Mouse (Mus musculus) adrenal gland, postnatal 14 days (tissue): ENCODE data around the gene Dpagt1. TPM values are rescaled to one million over a fixed set of nuclear protein-coding genes. Genes with fewer than 3 reads are reported as not detected.
"Not testable (repeated sequence)": the region's sequence is repeated elsewhere in the genome, so short reads cannot be mapped to it uniquely, and the experiment has no call there.

Source experiments
- DNase-seq: peaks from one replicate; pipeline ENCODE4 v3.0.0; 2021; ENCODE audit warnings: mixed read lengths
- total RNA-seq: library from RNA; stranded (reverse); gene quantifications from 2 replicates; pipeline ENCODE4 v1.2.3, GENCODE M21; 2021

The Dpagt1 gene
- total RNA-seq, 1 experiment from 2014 or later: 27.1 TPM

DNA sequence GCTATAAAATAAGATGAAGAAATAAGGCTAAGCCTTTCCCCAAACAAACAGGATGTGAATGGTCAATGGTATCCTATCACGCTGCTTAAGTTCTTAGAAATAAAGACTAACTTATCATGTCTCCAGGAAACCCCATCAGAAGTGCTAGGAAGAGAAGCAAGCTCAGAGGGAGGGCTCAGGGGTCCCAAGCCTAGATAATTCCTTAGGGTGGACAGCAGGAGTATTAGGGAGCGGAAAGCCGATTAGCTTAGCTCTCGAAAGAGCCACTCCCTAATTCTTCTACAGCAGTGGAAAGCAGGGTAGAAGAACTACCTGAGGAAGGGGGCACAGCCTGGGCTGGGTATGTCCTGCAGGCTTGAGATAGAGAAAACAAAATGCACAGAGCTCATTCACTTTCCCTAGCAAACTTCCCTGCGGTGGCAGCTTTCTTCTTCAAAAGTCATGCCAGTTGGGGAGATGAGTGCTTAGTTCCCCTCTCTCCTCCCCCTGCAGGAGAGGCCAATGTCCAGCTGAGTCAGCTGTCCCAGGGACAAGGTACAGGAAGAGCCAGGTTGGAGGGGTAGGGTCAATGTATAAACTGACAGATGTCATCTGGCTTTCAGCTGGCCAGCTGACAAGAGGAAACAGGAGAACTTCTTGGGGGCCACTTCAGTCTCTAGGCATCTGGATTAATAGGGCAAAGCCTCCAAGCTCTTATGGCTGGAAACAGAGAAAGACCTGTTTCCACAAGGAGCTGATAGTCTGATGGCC, 7.6 kb upstream of the Dpagt1 start:
- DNase-seq: peak; percentile 55

DNA sequence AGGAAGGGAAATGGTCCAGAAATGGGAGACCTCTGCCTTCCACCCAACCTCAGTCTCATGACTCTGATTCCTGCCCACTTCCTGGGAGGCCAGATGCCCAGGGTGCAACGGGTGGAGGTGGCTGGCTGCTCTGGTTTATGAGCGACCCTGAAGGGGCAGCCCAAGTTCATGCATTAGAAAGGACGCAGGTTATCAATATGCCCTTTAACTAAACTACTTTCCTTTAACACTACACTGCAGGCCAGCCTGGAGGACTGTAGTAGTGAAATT, 7.1 kb upstream of the Dpagt1 start:
- no peak for DNase-seq

DNA sequence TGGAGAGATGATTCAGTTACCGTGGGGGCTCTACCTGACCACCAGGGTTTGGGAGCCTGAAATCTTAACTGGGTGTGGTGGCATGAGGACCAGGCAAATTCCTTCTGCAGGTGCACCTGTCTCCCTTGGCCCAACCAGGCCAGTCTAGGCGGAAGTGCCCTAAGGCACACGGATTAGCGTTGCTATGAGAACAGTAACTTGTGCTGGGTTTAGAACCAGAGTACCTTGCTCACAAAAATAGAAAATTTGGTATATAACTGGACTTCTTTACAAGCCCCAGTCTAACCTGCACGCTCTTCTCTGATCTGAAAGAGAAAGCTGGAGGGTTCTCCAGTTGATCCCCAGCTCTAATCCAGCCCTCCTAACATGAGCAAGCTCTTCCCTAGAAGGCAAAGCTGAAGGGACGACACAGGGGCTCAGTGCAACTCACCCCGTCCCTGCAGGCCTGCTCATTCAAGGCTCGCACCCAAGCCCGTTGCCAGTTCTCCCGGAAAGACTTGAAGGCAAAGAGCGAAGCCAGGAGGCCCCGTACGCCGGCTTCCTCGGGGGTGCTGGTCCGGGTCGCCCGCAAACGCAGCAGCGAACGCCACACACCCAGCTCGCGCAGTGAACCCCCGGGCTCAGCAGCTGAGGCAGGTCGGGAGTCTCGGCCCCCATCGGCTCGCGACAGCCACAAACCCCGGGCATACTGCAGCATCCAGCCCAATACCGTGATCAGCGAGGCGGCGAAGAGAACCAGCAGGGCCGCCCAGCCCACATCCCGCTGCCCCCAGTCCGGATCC, 6.5 kb upstream of the Dpagt1 start:
- DNase-seq: peak; percentile 56

DNA sequence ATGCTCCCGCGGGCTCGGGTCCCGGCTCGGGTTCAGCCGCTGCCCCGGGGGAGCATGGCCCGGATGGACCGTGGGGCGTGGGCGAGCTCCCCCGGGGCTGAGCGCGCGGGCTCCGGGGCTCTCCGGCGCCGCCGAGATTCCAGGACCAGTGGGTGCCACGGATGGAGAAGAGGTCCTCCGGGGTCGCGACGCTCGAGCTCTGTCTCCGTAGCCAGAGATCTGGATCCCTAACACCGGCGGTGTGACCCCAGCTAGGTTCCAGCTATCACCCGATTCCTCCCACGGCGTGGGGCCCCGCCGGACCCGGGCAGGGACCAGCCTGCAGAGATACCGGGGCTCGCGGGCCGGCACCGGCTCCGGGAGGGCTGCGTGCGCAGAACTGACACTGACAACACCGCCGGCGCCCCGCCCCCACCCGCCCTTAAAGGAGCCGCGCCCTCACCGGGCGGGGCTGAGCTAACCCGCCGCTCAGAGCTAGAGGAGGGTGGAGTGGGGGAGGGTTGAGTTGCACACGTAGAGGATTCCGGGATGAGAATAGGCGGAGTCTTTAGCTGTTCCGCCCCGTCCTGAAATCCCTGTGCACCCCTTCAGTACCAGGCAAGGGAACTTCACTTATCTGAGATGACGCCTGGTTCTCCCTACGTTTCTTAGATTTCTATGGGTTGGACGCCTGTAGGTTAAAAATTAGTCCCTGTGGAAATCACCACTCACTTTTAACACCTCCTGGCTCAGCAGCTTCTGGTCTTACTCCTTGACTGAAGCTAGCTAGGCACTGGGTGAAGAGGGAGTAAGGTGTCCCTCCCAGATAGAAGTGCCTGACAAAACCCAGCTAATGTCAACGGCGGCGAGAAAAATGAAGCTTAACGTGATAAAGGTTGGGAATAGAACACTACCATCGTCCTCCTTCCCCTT, 5.7 kb upstream of the Dpagt1 start, which contains the start of gene C2cd2l:
Gene C2cd2l (minus strand): TSS at position 399 of the 912 bp plus-strand sequence.
- peak; percentile 95 for DNase-seq

DNA sequence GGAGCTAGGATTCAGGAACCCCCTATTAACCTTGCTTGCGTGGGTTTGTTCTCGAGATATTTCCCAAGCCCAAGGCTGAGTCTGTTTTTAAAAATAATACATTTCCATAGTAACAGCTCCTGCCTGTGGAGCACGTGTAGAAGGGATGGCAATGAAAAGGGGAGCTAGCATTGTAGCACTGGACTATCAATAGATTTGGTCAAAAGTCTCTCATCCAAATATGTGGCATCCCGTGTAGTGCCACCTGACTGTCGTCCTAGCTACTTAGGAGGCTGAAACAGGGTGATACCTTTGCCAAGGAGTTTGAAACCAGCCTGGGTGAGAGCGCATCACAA, 5.1 kb upstream of the Dpagt1 start:
- DNase-seq: no peak

DNA sequence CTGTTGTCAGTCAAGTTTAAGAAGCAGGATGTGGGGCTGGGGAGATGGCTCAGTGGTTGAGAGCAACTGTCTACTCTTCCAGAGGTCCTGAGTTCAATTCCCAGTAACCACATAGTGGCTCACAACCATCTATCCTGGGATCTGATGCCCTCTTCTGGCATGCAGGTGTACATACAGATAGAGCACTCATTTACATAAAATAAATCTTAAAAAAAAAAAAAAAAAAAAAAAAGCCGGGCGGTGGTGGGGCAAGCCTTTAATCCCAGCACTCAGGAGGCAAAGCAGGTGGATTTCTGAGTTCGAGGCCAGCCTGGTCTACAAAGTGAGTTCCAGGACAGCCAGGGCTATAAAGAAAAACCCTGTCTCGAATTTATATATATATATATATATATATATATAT, 2.2 kb upstream of the Dpagt1 start:
- DNase-seq: not testable (repeated sequence)

DNA sequence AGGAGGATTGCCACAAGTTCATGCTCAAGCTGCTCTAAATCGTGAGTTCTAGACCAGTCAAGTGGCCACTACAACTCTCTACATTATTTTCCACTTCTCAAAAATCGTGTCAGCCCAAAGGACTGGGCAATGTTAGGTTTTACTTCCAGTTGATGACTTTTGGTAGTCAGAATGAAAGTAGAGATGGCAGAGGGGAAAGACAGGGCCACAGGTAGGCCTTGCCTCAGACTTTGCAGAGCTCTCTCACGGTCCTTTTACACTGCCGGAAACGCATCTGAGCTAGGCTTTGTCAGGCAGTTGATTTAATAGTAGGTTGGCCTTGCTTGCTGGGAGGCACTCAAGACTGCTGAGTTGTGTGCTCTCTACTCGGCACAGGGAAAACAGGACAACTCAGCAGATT, 1.7 kb upstream of the Dpagt1 start:
- peak; percentile 62 for DNase-seq

DNA sequence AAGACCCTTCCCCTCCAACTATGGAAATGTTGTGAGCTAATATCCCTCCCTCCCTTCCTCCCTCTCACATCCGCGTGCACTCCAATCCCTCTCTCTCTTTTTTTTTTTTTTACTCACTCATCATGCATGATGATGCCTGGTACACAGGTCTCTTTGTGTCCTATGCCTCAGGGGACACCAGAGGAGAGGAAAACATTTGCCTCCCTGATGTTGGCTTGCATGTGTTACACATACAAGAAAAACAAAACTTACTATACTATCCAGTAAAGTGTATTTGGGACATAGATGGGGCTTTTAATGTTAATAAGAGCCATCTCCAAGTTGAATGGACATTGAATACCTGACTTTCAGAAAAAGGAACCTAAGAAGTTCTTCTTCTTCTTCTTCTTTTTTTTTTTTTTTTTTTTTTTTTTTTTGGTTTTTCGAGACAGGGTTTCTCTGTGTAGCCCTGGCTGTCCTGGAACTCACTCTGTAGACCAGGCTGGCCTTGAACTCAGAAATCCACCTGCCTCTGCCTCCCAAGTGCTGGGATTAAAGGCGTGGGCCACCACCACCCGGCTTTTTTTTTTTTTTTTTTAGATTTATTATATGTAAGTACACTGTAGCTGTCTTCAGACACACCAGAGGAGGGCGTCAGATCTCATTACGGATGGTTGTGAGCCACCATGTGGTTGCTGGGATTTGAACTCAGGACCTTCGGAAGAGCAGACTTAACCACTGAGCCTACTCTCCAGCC, 619 bp upstream of the Dpagt1 start:
- DNase-seq: not testable (repeated sequence)

DNA sequence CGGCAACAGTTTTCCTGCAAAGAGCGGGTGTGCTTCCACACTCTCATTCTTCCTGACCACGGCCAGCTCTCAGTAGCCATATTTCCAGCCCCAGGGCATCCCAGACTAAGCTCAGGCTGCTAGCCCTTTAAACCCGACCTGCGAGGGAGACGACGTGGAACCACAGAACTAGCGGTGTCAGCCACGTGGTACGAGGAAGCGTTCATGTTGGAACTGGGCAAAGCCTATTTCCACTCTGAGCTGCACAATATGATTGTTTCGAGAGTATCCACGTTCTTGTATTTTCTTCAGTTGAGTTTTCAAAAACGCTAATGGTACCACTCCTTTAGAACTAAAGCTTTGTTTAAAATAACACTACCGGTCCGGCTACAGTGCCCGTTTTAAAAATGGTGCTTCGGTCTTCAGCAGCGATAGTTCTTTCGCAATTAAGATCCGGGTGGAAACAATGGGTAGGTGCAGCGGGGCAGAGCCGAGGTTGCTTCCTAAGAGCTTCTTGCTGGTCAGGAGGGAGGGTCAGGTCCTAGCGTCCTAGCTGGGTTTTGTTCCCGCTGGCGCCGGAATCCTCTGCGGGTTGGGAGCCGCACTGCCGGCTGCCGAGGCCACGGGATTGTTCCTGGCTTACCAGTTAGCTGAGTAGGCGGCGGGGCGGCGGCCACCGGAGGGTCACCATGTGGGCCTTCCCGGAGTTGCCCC, 698 bp downstream of the Dpagt1 start:
- peak; percentile 91 for DNase-seq

DNA sequence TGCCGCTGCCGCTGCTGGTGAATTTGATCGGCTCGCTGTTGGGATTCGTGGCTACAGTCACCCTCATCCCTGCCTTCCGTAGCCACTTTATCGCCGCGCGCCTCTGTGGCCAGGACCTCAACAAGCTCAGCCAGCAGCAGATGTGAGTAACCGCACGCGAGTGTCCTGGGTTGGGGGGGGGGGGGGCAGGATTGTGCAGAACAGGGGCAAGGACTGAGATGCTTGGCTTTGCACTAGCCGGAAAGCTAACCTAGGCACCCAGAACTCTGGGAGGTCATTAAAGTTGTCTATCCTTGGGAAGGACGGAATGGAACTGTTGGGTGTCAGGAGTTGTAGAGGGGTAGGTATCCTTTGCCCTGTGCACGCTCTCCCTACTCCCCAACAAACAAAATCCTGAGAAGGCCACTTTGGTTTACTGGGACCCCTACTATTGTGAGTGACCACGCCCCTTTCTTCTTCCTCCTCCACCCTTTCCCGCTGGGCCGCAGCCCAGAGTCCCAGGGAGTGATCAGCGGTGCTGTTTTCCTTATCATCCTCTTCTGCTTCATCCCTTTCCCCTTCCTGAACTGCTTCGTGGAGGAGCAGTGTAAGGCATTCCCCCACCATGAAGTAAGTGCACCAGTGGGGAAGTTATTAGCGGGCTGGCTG, 1.4 kb downstream of the Dpagt1 start:
- peak; percentile 42 for DNase-seq

DNA sequence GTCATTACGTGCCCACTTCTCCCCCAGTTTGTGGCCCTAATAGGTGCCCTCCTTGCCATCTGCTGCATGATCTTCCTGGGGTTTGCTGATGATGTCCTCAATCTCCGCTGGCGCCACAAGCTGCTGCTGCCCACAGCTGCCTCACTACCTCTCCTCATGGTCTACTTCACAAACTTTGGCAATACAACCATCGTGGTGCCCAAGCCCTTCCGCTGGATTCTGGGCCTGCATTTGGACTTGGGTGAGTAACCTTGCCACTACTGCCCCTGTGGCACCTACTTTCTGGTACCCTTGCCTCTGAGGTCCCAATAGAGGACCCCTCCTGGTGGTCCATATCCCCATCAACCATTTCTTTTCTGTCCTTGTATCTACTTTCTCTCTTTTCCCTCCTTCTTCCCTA, 2.1 kb downstream of the Dpagt1 start:
- no peak for DNase-seq

DNA sequence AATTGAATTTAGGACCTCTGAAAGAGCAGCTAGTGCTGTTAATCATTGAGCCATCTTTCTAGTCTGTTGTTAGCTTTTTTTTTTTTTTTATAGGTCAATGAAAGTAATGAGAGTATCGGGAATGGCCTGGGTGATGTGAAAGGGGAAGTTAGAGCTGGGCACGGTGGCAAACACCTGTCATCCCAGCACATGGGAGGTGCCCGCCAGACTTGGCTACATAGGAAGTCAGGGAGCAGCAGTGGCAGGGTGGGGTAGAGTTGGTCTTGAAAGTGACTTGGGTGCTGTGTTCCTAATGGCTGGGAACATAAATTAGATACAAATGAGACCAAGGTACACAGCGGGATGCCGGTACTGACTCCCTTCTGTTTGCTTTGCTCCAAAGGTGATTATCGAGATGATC, 4.9 kb downstream of the Dpagt1 start:
- no peak for DNase-seq

DNA sequence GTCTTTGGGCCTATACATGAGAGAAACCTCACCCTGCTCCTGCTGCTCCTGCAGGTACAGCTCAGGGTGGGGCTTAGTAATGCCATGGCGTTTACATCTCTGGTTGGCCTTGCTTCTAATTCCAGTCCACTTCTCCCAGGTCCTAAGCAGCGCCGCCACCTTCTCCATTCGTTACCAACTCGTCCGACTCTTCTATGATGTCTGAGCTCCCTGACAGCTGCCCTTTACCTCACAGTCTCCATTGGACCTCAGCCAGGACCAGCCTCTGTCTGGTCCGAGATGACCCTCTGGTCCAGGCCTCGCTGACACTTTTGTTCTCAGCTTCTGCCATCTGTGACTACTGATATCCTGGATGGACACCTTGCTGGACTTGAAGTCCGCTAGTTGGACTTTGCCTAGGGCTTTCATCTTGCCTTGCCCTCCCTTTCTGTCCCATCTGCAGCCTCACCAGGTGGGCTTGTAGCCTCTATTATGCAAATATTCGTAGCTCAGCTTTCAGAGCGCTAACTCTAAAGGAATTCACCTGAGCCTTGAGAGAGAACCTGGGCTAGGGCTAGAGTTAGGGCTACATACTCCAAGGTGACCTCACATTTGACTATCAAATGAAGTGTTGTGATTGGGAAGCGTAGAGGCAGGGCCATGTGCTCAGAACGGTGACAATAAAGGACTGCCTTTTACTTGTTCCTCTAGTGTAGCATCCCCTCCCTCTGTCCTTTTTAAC, 7.3 kb downstream of the Dpagt1 start:
- DNase-seq: no peak

DNA sequence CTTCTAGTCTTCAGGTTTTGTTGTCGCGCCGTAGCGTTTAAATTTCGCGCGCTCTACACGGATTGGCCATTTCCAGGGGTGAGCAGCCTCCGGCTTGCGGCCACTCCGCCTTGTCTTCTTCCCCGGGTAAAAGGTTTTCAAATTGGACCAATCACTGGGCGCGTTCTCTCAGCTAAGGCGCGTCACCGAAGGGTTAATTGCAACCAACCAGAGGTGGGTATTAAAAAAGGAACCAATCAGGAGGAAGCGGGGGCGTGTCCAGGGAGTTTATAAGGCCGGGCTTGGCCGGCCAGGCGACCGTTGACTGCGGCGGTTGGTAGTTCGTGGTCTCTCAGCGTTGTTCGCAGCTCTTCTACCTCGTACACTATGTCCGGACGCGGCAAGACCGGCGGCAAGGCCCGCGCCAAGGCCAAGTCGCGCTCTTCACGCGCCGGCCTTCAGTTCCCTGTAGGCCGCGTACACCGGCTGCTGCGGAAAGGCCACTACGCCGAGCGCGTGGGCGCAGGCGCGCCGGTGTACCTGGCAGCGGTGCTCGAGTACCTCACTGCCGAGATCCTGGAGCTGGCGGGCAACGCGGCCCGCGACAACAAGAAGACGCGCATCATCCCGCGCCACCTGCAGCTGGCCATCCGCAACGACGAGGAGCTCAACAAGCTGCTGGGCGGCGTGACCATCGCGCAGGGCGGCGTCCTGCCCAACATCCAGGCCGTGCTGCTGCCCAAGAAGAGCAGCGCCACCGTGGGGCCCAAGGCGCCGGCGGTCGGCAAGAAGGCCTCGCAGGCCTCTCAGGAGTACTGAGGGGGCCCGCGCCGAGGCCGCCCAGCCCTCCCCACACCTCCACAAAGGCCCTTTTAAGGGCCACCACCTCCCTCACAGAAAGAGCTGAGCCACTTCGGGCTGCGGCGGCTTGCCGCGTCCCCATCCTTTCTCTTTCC, 8.8 kb downstream of the Dpagt1 start, which contains the start of gene H2afx:
Gene H2afx (plus strand): TSS at position 299 of the 935 bp plus-strand sequence.
- DNase-seq: peak; percentile 99

DNA sequence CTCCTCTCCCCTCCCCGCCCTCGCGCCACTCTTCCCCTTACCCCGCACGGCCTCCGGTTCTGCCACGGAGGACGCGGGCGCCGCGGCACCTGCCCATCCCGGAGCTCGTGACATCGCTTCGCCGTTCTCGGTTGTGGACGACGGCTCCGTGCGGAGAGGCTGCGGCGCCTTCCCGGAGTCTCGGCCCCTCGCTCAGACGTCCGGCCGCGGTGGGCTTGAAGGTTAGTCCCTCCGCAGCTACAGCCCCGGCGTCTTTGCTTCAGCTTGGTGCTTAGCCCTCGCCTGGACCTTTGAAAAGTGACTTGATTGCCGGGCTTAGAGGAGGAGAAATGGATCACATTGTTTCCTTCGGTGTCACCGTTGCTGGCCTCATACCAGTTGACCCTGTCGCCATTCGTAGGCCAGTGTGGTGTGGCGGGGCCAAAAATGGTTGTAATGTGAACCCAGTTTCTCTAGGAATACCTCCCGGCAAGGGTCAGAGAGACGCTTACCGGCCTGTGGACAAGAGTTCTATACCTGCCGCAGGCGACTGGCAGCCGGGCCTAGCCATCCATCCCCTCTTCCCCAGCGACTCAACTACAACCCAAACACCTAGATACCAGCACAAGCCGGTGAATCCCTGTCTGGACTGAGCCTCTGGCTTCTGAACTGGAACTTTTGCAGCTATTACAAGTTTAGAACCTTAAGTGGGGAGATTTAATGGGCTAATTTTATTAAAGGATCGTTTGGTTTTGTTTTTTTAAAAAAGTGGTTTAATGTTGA, 9.7 kb downstream of the Dpagt1 start:
- DNase-seq: peak; percentile 59

DNA sequence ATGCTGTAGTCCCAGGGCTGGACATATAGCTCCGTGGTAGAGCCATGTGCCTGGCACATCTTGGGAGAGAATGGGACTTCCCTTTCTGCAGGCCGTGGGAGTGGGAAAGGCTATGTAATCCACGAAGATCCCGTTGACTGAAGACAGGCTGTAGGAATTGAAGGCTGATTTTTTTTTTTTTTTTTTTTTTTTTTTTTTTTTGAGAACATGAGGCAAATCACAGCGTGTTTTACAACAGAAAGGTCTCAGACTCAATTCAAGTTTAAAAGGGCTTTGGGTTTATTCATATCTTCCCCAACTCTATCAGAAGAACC, 10.2 kb downstream of the Dpagt1 start:
- DNase-seq: no peak

DNA sequence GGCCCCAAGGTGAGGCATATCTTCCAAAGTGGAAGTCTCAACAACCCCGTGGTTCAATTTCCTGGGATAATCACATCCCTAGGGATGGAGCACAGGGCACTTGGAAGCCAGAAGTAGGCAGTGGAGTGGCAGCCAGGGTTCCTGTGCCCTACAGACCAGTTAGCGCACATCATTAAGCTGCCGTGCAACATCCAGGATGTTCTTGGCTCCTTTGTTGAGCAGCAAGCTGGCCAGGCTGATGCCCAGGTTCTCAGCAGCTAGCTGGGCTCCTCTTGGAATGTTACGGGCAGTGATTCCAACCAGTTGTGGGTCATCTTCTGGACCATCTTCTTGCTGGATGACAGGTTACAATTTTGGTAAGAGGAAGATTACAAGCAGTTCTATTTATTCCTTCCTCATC, 10.7 kb downstream of the Dpagt1 start:
- not testable (repeated sequence) for DNase-seq

DNA sequence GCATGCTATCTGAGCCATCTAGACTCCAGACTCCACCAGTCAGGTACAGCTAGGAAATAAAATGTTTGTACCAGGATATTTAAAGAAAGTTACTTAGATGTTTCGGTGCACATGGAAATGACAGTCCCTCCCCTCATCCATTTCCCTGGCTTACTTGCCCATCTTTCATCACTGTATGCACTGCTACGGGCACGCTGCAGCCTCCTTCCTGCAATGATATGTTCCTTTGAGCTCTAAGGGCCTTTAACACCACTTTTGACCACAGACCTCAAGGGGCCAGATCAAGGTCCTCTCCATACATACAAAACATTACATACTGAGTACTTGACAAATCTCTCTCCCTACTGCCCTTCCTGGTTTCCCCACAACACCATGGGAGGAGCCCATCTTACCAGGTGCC, 11.1 kb downstream of the Dpagt1 start:
- DNase-seq: no peak
